Mouse (Mus musculus): ENCODE results near the gene Art3. TPM values are rescaled to one million over a fixed set of nuclear protein-coding genes. Genes with fewer than 3 reads are reported as not detected.

Gene Art3
- 1 to 10 TPM in 1 of 26 experiments, not detected in 25; 1.2 TPM for total RNA-seq (2018; cell fraction: chromatin; rRNA removed)
- total RNA-seq (2018; cell fraction: cytosol; rRNA removed) = under 1 TPM in 11 of 26 experiments, not detected in 15; 0.15 to 0.93 (median 0.22) TPM
- 1 to 10 TPM in 2 of 26 experiments, under 1 TPM in 5, not detected in 19; 0.48 to 1.2 (median 0.63) TPM for total RNA-seq (2018; cell fraction: nucleus; rRNA removed)
- polyA plus RNA-seq (2018) = not detected in 3 replicates

DNA sequence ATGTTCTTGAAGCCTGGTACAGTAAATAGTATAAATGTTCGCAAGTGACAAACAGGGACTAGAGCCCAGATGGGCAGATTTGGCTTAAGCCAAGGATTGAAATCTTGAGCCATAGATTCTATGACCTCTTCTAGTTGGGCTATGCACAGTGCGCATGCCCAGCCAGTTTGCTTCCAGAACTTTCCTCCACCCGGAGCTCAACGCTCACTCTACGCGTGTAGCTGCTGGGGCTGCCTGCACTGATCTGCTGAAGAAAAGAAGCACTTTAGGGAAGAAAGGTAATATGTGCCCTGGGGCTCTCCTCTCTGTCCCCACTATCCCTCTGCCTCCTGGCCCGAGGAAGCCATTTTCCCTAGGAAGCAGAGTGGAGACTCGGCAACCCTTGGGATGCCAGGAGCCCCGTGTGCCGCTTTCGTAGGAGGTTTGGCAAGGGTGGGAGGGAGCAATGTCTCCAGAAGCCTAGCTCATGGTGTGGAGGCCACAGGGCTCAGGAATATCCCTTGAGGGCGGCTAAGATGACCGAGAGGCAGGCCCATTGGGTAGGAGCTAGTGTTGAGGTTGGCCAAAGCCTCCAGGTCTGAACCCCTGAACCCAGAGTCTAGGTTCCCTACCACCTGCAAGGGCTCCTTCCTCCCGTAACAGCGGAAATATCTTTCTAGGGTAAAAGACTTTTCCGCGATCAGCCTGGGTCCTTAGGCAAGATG lies at the start of gene Art3:
Art3 (plus strand) TSS at position 193 of the 704 bp plus-strand sequence.
- peak within 1 kb of the TSS; percentile 17; the same call in 1 of the 2 replicates for H3K27ac ChIP-seq
- no peaks in the 10 kb centered on the region for H3K36me3 ChIP-seq (ENCODE audit: inconsistent target)
- peak within 1 kb of the TSS; percentile 4; the same call in 1 of the 2 replicates for H3K4me3 ChIP-seq (ENCODE audit: inconsistent target)
- no peaks in the 10 kb centered on the region for H3K79me2 ChIP-seq (ENCODE audit: inconsistent target)
- 87% methylated on average over 17 of the region's 17 CpGs for WGBS (ENCODE audit: missing documents)

DNA sequence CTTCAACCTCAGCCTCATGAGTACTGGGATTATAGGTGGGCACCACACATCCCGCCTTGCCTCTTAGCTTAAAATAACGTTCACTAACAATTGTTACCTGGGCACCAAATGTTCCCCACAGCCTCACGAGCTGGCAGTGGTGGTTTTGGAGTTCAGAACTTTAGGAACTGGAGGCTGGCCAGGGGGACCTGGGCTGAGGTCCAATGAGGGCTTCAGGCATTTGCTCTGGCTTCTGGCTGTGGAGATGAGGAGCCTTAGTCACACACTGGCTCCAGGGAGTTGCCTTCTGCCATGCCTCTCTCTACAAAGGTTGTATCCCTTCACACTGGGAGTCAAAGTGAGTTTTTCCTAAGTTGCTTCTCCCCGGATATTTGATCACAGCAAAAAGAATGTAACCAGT lies 49.1 kb upstream of the Art3 start:
- 79% methylated on average over 4 of the region's 4 CpGs for WGBS (ENCODE audit: missing documents)
- Histone ChIP-seq H3K27ac (no peak overlapping the region), H3K36me3 (ENCODE audit: inconsistent target) (peaks cover 17% of the 10 kb centered on the region), H3K4me3 (ENCODE audit: inconsistent target) (no peak overlapping the region), H3K79me2 (ENCODE audit: inconsistent target) (no peaks in the 10 kb centered on the region)

DNA sequence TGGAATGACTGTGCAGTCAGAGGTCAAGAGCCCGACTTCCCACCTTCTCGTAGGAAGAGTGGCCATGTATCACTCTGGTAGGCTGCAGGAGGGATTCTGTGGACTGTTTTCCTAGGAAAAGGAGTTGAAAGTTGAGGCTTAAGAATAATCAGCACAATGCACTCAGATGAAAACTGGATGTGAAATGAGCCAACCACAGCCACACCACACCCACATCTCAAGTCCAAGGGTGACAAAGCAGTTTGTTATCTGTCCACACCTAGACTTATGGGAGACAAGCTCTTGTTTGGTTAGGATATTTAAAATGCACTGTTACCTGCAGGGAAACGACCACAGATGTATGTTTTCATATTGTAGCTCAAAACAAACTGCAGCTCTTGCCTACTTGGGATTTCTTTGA lies 48.5 kb upstream of the Art3 start:
- 63% methylated on average over 3 of the region's 3 CpGs for WGBS (ENCODE audit: missing documents)
- Histone ChIP-seq H3K27ac (no peak overlapping the region), H3K36me3 (ENCODE audit: inconsistent target) (peaks cover 22% of the 10 kb centered on the region), H3K4me3 (ENCODE audit: inconsistent target) (no peak overlapping the region), H3K79me2 (ENCODE audit: inconsistent target) (no peaks in the 10 kb centered on the region)

- 96% methylated on average over 6 of the region's 6 CpGs for WGBS (ENCODE audit: missing documents)
- Histone ChIP-seq H3K36me3 (ENCODE audit: inconsistent target) (peaks cover 56% of the 10 kb centered on the region), H3K27ac (no peak overlapping the region), H3K79me2 (ENCODE audit: inconsistent target) (no peaks in the 10 kb centered on the region), H3K4me3 (ENCODE audit: inconsistent target) (no peak overlapping the region)
These were observed 43.8 kb upstream of the Art3 start for GRCm38 (mm10) chr5:92287840-92288239.

DNA sequence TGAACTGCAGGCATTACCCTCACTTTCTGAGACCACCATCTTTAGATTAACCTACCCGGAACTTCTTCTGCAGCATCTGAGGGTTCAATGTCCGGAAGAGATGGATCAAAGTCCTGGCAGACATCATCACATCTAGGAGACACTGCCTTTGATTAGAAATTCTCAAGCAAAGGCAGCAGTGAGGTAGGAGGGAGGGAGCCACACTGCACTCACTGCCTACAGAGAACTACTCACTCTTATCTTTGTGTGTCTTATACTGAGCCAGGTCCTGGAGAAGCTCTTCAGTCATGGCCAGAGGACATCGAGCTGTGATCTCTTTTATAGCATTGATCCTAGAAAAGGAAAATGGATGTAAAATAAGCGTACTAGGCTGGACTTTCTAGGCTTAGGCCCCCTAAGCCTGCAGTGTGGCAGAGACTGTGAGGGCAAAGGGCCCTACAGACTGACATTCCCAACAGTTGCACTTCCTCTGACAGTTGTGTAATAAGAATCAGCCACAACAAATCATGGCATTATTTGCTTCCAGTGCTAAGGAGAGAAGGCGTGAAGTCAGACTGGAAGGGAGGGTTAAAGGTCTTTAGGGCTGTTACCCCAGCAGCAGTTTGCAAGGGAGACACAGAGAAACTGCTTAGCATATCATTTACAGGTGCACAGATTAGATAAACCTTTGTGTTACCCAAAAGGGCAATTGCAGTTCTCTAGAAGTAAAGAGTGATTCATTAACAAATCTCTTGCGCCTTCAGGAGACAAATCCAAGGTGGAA lies 39.8 kb upstream of the Art3 start:
- Histone ChIP-seq H3K79me2 (ENCODE audit: inconsistent target) (no peaks in the 10 kb centered on the region), H3K36me3 (ENCODE audit: inconsistent target) (peaks cover 64% of the 10 kb centered on the region), H3K4me3 (ENCODE audit: inconsistent target) (no peak overlapping the region), H3K27ac (no peak overlapping the region)
- 91% methylated on average over 6 of the region's 6 CpGs for WGBS (ENCODE audit: missing documents)

GRCm38 (mm10) chr5:92294525-92294924 lies 37.1 kb upstream of the Art3 start:
- 100% methylated on average over 2 of the region's 2 CpGs for WGBS (ENCODE audit: missing documents)

GRCm38 (mm10) chr5:92302149-92302840 lies 29.3 kb upstream of the Art3 start:
- peaks cover 74% of the 10 kb centered on the region for H3K36me3 ChIP-seq (ENCODE audit: inconsistent target)
- WGBS (ENCODE audit: missing documents) = 94% methylated on average over 13 of the region's 13 CpGs
- H3K79me2 ChIP-seq (ENCODE audit: inconsistent target) = peaks cover 11% of the 10 kb centered on the region; the same call in 1 of the 2 replicates

More at GRCm38 (mm10) chr5:92294525-92294924, 37.1 kb upstream of the Art3 start:
- H3K27ac ChIP-seq = no peak overlapping the region
- H3K36me3 ChIP-seq (ENCODE audit: inconsistent target) = peaks cover 59% of the 10 kb centered on the region
- no peak overlapping the region for H3K4me3 ChIP-seq (ENCODE audit: inconsistent target)
- H3K79me2 ChIP-seq (ENCODE audit: inconsistent target) = no peaks in the 10 kb centered on the region

DNA sequence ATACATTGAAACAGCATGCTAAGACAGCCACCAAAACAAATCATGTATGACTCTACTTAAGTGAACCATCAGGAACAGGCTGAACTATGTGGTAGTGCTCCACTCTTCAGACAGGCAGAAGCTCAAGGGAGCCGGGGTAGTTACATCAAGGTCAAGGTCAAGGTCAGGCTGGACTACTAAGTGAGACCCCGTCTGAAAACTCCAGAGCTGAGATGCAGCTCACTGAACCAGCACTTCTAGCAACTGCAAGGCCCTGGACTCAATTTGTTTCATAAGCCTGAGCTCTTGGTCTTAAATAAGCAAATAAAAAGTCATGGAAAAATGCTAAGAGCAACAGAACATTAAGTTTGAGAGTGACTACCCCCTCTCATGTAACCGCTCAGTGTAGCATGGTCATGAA lies 27.3 kb upstream of the Art3 start:
- no peak overlapping the region for H3K4me3 ChIP-seq (ENCODE audit: inconsistent target)
- H3K36me3 ChIP-seq (ENCODE audit: inconsistent target) = peaks cover 64% of the 10 kb centered on the region
- 100% methylated on average over 3 of the region's 3 CpGs for WGBS (ENCODE audit: missing documents)
- no peak overlapping the region for H3K27ac ChIP-seq
- peaks cover 31% of the 10 kb centered on the region for H3K79me2 ChIP-seq (ENCODE audit: inconsistent target)

More at GRCm38 (mm10) chr5:92302149-92302840, 29.3 kb upstream of the Art3 start:
- Histone ChIP-seq H3K27ac (no peak overlapping the region), H3K4me3 (ENCODE audit: inconsistent target) (no peak overlapping the region)

GRCm38 (mm10) chr5:92309681-92310511 lies 21.7 kb upstream of the Art3 start, which contains the start of gene Sdad1:
Sdad1 (minus strand) TSS chr5:92310479.
- Histone ChIP-seq H3K27ac (peak within 1 kb of the TSS; percentile 10; the same call in 1 of the 2 replicates), H3K4me3 (ENCODE audit: inconsistent target) (peak within 1 kb of the TSS; percentile 77), H3K79me2 (ENCODE audit: inconsistent target) (peaks cover 36% of the 10 kb centered on the region), H3K36me3 (ENCODE audit: inconsistent target) (peaks cover 8% of the 10 kb centered on the region; the same call in 1 of the 2 replicates)
- WGBS (ENCODE audit: missing documents) = 4% methylated on average over 38 of the region's 41 CpGs

DNA sequence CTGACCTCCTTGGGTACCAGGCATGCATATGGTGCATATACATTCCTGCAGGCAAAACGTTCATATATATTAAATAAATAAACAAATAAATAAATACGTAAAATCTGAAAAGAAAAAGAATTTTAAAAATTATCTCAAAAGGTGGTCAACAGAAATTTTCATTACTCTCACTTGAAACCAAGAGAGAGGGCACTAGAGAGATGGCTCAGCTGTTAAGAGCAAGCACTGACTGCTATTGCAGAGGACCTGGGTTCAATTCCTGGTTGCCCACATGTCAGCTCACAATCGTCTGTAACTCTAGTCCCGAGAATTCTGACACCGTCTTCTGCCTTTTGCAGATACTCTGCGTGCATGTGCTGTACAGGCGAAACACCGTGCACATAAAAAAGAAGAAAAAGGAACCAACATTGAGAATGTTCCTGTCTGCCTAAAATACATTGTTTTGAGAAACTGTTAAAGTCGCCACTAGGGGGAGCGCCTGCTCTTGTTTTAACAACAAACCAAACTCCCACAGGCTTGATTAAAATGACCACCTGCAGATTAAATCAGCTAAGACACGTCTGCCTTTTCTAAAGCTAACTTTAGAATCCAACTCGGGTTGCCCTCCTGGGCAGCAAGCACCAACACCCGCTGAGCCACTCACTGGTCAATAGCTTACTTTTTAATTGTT lies 19.4 kb upstream of the Art3 start:
- no peak overlapping the region for H3K4me3 ChIP-seq (ENCODE audit: inconsistent target)
- H3K36me3 ChIP-seq (ENCODE audit: inconsistent target) = no peaks in the 10 kb centered on the region
- H3K79me2 ChIP-seq (ENCODE audit: inconsistent target) = peaks cover 26% of the 10 kb centered on the region
- 16% methylated on average over 13 of the region's 13 CpGs for WGBS (ENCODE audit: missing documents)
- H3K27ac ChIP-seq = no peak overlapping the region

DNA sequence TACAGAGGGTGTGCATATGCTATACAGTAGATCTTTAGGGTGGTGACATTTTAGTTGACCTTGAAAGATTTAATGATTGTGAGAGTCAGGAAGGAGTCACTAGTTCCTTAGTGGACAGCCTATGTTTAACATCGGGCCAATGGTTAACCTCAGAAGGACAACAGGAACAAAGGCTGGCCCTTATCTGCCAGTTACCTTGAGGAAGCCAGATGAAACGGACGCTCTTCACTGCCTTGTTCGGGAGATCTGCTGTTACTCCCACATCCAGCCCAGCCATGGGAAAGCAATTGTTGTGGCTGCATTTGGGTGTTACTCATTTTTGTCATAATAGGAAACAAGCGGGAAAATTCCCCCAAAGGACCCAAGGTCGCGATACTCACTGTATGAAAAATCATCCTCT lies 17.9 kb upstream of the Art3 start:
- H3K27ac ChIP-seq = no peak overlapping the region
- H3K36me3 ChIP-seq (ENCODE audit: inconsistent target) = no peaks in the 10 kb centered on the region
- H3K4me3 ChIP-seq (ENCODE audit: inconsistent target) = no peak overlapping the region
- peaks cover 10% of the 10 kb centered on the region for H3K79me2 ChIP-seq (ENCODE audit: inconsistent target)
- 59% methylated on average over 7 of the region's 7 CpGs for WGBS (ENCODE audit: missing documents)

DNA sequence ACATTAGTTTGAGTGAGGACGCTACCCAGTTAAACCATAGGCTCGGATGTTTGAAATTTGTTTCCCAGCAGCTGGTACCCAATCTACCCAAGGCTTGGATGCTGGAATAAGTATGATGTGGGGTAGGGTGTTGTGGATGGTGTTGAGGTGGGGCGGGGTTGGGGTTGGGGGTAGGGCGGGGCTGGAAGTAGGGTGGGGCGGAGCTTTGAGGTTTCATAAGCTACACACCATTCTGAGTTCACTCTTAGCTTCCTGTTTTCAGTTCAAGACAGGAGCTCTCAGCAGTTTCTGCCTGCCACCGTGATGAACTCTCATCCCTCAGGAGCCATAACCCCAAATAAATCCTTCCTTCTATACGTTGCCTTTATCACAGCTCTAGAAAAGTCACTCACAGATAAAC lies 13.5 kb upstream of the Art3 start:
- no peak overlapping the region for H3K27ac ChIP-seq

GRCm38 (mm10) chr5:92318596-92318995 lies 13.0 kb upstream of the Art3 start:
- WGBS (ENCODE audit: missing documents) = 44% methylated on average over 14 of the region's 14 CpGs
- no peak overlapping the region for H3K27ac ChIP-seq

More for the DNA sequence above, 13.5 kb upstream of the Art3 start:
- Histone ChIP-seq H3K36me3 (ENCODE audit: inconsistent target) (no peaks in the 10 kb centered on the region), H3K4me3 (ENCODE audit: inconsistent target) (no peak overlapping the region), H3K79me2 (ENCODE audit: inconsistent target) (no peaks in the 10 kb centered on the region)
- 51% methylated on average over 7 of the region's 7 CpGs for WGBS (ENCODE audit: missing documents)

More at GRCm38 (mm10) chr5:92318596-92318995, 13.0 kb upstream of the Art3 start:
- H3K79me2 ChIP-seq (ENCODE audit: inconsistent target) = no peaks in the 10 kb centered on the region
- no peaks in the 10 kb centered on the region for H3K36me3 ChIP-seq (ENCODE audit: inconsistent target)
- H3K4me3 ChIP-seq (ENCODE audit: inconsistent target) = no peak overlapping the region

Data from macrophage (primary cell).